Mouse (Mus musculus) frontal cortex, adult (tissue): ENCODE data around the gene Dars2.
"Not testable (repeated sequence)": the region's sequence is repeated elsewhere in the genome, so short reads cannot be mapped to it uniquely, and the experiment has no call there.

Source experiments
- ATAC-seq: cut with Nextera tagmentation; 2 replicates; pipeline ENCODE4 v1.9.2; 2017; ENCODE audit warnings: mild to moderate bottlenecking, moderate library complexity, mixed read lengths; ENCODE audit not compliant: low TSS enrichment

Dars2 gene

GRCm38 (mm10) chr1:161035786-161036404 lies 34.6 kb downstream of the Dars2 start:
- ATAC-seq, result no peak

DNA sequence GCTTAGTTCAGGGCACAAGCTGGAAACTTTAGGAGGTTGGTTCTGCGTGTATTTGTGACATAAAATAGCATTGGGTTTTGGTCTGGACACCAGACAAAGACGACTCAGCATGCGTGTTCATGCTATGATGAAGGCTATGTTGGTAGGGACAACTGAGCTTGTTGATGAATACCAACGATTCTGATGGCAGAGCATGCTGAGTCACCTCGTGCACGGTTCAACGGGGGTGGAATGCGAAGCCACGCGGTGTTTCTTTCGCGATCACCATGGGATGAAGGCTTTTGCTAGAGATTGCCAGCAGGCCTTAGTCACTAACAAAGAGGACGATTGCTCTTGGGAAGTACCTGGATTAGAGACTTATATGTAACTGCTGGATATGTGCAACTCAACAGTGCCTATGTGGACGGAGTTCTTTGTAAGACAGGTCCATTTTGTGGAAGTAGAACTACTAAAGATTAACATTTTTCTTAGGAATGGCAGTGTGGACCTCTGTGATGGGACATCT lies 35.1 kb downstream of the Dars2 start:
- ATAC-seq, result peak; percentile 39

DNA sequence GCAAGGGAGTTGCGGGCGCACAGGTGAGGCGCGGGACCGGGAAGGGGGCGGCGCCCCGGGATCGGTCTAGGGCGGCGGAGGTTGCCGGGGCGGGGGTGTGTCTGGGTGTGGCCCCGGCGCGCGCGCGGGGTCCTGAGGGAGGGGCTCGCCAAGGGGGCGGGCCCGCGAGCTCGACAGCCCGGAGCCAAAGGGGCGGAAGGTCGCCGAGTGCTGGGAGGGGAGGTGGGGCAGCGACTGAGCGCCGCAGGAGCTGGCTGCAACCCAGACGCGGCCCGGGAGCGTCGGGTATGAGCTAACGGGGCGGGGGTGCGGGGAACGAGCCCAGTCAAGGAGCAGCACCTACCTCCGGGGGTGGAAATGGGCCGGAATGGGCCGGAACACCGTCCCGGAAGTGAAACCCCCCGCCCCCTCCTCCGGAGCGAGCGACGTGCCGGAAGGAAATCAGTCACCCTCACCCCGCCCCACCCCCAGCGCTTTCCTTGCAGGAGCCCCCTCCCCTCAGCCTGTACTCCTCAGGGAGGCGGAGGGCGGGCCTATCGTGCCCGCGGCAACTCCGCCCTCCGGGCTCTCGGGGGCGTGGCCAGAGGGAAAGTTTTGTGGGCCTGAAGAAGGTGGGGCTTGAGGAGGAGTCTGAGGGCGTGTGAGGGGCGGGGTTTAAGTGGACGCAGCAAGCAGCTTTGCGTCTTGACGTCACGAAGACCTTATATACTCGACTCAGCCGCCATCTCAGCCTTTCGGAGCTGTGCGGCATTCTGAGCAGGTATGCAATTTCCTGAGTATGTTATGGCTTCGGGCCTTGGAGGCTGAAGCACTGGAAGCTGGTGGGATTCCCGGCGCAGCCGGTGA lies 35.8 kb downstream of the Dars2 start, which contains the start of gene Zbtb37:
Gene Zbtb37 (minus strand): TSS at position 415 of the 846 bp plus-strand sequence.
- peak; percentile 80 for ATAC-seq

- peak; percentile 11 for ATAC-seq
Observed at GRCm38 (mm10) chr1:161033856-161034434, 36.5 kb downstream of the Dars2 start.

- no peak for ATAC-seq
Observed at GRCm38 (mm10) chr1:161032345-161032744, 38.1 kb downstream of the Dars2 start.

DNA sequence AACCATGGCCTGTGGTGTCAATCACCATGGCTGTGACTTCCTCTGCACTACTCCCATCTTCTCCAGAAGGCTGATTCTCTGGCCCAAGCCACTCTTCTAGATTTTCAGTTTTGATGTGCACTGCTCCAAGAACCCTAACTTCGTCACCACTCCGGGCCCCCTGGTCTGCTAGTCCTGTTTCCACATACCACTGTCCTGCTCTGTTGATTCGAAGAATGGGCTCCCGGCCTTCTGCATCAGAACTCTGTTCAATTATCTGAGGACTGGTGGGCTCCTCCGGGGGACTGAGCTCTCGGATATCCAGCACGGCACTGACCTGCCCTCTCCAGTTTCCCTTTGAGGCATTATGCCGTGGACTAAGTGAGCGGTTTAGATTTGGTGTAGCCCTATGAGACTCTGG lies 38.6 kb downstream of the Dars2 start:
- ATAC-seq, result no peak

- ATAC-seq, result no peak
Observed at GRCm38 (mm10) chr1:161030058-161030457, 40.4 kb downstream of the Dars2 start.

GRCm38 (mm10) chr1:161028427-161028826 lies 42.0 kb downstream of the Dars2 start:
- ATAC-seq, result not testable (repeated sequence)

GRCm38 (mm10) chr1:161027196-161027595 lies 43.3 kb downstream of the Dars2 start:
- ATAC-seq, result no peak

DNA sequence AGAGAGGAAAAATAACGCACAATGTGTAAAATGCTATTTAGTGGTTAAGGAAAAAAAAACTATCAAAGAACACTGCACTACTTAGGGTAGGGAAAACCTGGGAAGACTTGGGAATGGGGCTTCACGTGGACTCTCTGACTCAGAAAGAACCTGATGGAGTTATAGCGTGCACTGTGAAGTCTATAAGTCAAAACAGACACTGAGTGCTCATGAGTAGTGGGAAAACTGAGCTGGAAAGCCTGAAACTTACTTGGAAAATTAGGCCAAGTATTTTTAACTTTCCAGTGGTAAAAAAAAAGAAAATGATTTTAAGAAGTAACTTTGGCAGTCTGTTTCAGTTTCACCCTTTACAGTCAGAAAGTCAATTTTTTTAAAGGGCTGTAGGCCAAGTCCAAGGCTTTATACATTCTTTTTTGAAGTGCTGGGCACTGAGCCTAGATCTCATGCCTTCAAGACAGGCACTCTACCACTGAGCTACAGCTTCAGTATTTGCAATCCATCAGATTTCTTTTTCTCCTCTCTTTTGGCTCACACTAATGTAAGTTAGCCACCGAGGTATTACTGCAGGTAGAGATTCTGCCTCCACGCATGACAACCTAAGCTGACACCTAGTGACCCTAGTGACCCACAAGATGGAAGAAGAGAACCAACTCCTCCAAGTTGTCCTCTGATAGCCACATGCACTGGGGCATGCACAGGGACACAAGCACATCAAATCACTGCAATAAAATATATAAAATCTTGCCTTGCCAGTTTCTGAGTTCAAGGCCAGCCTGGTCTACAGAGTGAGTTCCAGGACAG lies 44.8 kb downstream of the Dars2 start:
- ATAC-seq, result peak; percentile 41; the same call in 1 of the 2 replicates

GRCm38 (mm10) chr1:161020051-161020450 lies 50.4 kb downstream of the Dars2 start:
- no peak for ATAC-seq

- no peak for ATAC-seq
Observed at GRCm38 (mm10) chr1:161016378-161016777, 54.1 kb downstream of the Dars2 start.

GRCm38 (mm10) chr1:161010436-161010835 lies 60.0 kb downstream of the Dars2 start:
- no peak for ATAC-seq

- no peak for ATAC-seq
Observed at GRCm38 (mm10) chr1:161008038-161008437, 62.4 kb downstream of the Dars2 start.

GRCm38 (mm10) chr1:161006471-161006870 lies 64.0 kb downstream of the Dars2 start:
- ATAC-seq, result no peak

DNA sequence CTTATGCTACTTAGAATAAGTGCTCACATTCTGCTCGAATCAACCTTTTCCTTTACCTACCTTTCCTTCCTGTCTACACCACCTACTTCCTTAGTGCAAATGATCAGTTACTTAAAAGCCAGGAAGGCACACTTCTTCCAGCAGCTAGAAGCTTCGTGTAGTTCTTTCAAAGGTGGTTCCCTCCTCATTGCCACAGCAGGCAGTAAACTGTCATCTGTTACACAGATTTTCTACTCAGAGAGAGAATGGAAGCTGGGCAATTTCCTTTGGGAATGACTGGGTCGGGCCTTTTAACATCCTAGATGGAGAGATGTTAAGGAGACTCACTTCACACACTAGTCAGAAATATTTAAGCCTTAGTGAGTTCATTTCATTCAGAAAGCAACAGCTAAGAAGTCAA lies 64.9 kb downstream of the Dars2 start:
- no peak for ATAC-seq

DNA sequence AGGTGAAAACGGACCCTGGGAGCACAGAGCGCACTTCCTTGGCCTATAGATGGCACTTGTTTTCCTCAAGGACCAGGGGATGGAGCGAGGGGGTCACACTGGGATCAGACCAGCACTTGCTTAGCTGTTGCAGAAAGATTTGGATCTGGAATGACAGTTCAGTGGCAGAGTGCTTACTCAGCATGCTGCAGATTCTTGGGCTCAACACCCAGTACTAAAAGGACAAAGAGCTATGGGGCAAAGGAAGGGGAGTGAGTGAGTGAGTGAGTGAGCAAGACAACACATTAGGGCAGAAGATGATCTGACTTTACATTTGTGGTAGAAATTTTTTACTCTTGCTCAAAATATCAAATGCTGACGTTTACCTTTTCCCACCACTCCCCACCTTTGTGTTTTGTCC lies 65.5 kb downstream of the Dars2 start:
- no peak for ATAC-seq

DNA sequence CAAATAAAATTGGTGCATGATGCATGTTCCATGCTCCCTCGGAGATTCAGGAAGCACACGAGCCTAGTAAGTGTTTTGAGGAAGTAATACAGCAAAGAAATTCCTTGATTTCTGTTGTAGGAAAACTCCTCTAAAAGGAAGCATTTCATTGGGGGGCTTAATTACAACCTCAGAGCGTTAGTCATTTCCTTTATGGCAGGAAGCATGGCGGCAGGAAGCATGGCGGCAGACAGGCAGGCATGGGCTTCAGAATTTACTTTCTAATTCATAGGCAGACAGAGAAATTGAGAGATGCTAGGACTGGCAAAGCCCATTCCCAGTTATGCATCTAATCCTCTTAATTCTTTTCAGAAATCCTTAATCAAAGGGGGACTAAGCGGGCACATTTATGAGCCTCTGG lies 76.6 kb downstream of the Dars2 start:
- ATAC-seq, result no peak
